Mouse (Mus musculus): ENCODE measurements at regions not wholly inside any gene's neighbourhood (a gene's known extent, or its start where the extent isn't known, plus 50 kb on each side); places are given as distances from the start of the nearest gene placed in this dataset.
A peak's percentile ranks its signal among the peaks of the same experiment; 100 is the strongest.

DNA sequence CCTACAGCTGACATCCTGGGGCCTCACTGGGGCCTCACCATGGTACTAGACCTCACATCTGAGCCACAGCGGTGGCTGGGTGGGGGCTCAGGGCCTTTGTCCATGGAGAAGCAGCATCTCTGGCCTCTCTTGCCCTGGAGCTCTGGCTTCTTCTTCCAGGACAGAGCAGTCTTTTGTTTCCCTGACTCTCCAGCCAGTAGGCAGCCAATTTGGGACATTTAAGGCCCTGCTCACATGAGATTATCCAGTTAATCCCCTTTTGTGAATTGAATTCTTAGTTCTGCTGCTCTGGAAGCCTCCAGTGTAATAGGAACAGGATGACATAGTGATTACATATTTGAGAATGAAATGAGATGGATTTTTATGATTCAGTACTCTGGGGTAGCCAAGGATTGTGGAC, 140.5 kb upstream of the Lyplal1 start:
- ATAC-seq (ENCODE audit: insufficient number of reproducible peaks, low FRiP score, low TSS enrichment, low read depth): no peak
- Histone ChIP-seq H3K4me1 (peaks cover 8% of the 10 kb centered on the region), H3K27me3 (no peaks in the 10 kb centered on the region), H3K9ac (no peak overlapping the region), H3K27ac (replicated peaks) (no peak overlapping the region), H3K4me3 (replicated peaks) (no peak overlapping the region), H3K9me3 (replicated peaks) (no peaks in the 10 kb centered on the region), H3K4me2 (replicated peaks) (no peak overlapping the region), H3K36me3 (no peaks in the 10 kb centered on the region)
- 41% methylated on average over 1 of the region's 1 CpGs for WGBS

DNA sequence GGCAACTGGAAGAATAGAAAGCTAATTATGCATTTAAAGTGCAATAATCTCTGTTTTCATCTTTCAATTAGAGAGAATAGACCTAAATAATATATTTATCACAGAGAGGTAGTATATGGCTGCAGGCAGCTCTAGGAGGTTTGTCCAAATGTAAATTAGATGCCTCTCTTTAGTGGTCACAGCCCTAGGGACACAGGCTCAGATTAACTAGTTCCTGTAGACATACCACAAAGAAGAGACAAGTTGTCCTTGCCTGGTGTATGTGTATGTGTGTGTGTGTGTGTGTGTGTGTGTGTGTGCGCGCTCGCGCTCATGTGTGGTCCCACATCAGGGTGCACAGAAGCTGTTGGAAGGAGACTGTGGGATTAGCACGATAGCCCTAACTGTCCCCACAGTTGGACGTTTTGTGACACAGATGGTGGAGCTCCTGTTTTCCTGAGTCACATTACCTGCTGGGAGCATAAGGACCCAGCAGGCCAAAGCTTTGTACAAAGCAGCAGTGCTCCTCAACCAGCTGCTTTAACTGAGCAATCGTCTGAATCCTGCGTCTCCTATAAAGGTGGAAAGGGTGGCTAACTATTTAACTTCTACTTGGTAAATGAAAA, 138.5 kb upstream of the Lyplal1 start:
- H3K27ac ChIP-seq (replicated peaks): no peak overlapping the region
- 63% methylated on average over 8 of the region's 8 CpGs for WGBS
- H3K36me3 ChIP-seq: no peaks in the 10 kb centered on the region
- no peaks in the 10 kb centered on the region for H3K9me3 ChIP-seq (replicated peaks)
- H3K4me2 ChIP-seq (replicated peaks): no peak overlapping the region
- no peaks in the 10 kb centered on the region for H3K27me3 ChIP-seq
- no peak overlapping the region for H3K4me3 ChIP-seq (replicated peaks)
- ATAC-seq (ENCODE audit: insufficient number of reproducible peaks, low FRiP score, low TSS enrichment, low read depth): no peak
- H3K4me1 ChIP-seq: peaks cover 11% of the 10 kb centered on the region
- no peak overlapping the region for H3K9ac ChIP-seq

DNA sequence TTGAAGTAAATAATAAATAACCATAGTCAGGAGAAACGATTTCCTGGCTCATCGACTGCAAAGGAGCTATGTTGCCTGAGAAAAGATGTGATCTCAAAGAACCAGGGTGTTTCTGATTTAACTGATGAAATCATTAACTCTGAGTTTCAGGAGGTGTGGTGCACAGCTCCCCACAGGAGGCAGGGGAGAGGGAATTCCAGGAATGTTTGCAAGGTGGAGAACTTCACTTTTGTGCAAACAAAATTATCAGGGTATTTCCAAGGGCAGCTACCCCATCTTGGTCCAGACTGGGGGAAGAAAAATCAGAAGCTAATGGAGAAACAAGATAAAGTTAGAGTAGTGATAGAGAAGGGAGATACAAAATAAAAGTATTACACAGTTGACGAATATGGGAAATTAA, 137.4 kb upstream of the Lyplal1 start:
- H3K4me1 ChIP-seq: peaks cover 16% of the 10 kb centered on the region
- no peak overlapping the region for H3K9ac ChIP-seq
- H3K4me2 ChIP-seq (replicated peaks): no peak overlapping the region
- no peak overlapping the region for H3K4me3 ChIP-seq (replicated peaks)
- H3K27me3 ChIP-seq: no peaks in the 10 kb centered on the region
- H3K27ac ChIP-seq (replicated peaks): no peak overlapping the region
- no peaks in the 10 kb centered on the region for H3K9me3 ChIP-seq (replicated peaks)
- ATAC-seq (ENCODE audit: insufficient number of reproducible peaks, low FRiP score, low TSS enrichment, low read depth): no peak
- 61% methylated on average over 3 of the region's 3 CpGs for WGBS
- no peaks in the 10 kb centered on the region for H3K36me3 ChIP-seq

DNA sequence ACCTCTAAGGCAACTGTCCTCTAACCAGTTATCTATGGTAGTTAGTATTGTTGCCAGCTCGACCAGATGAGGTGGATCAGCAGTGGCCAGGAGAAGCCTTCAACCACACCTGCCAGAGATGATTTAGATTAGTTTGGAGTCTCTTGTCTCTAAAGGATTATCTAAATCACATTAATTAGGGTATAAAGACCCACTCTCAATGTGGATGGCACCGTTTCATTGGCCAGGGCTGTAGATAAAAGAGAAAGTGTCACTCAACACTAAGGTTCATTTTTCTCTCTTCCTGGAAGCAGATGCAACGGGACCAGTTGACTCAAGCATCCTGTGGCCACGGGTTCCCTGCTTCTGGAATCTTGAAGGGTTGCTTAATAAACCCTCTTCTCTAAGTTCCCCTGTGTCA, 135.4 kb upstream of the Lyplal1 start:
- 72% methylated on average over 4 of the region's 4 CpGs for WGBS
- H3K36me3 ChIP-seq: no peaks in the 10 kb centered on the region
- no peak overlapping the region for H3K27ac ChIP-seq (replicated peaks)
- no peak overlapping the region for H3K9ac ChIP-seq
- H3K4me2 ChIP-seq (replicated peaks): no peak overlapping the region
- no peaks in the 10 kb centered on the region for H3K9me3 ChIP-seq (replicated peaks)
- ATAC-seq (ENCODE audit: insufficient number of reproducible peaks, low FRiP score, low TSS enrichment, low read depth): no peak
- H3K4me3 ChIP-seq (replicated peaks): no peak overlapping the region
- no peaks in the 10 kb centered on the region for H3K27me3 ChIP-seq
- peaks cover 16% of the 10 kb centered on the region for H3K4me1 ChIP-seq

DNA sequence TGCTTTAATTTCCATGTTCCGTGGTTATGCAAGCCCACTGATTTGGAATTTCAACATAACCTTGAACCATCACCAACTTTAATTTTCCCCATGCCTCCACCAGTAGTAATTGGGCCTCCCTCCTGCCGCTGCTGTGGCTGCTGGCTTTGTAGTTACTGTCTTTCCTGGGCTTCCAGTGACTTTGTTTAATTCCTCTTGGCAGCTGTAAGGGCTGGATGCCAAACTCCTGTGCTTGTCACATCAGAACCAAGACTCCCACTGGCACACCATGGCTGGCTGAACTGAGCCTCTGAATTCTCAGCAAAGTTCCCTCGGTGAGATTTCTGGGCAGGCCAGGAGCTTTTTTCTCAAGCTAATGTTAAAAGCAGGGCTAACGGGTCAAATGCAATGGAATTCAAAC, 133.2 kb upstream of the Lyplal1 start:
- no peaks in the 10 kb centered on the region for H3K9me3 ChIP-seq (replicated peaks)
- no peak overlapping the region for H3K4me3 ChIP-seq (replicated peaks)
- H3K4me2 ChIP-seq (replicated peaks): no peak overlapping the region
- ATAC-seq (ENCODE audit: insufficient number of reproducible peaks, low FRiP score, low TSS enrichment, low read depth): peak; percentile 39; the same call in 1 of the 2 replicates
- H3K27ac ChIP-seq (replicated peaks): 0 out of 2 replicates have a peak overlapping the region, but pooled peaks have one; percentile 39
- WGBS: 26% methylated on average over 4 of the region's 4 CpGs
- H3K9ac ChIP-seq: no peak overlapping the region
- no peaks in the 10 kb centered on the region for H3K36me3 ChIP-seq
- peaks cover 12% of the 10 kb centered on the region; the same call in 1 of the 2 replicates for H3K4me1 ChIP-seq
- H3K27me3 ChIP-seq: no peaks in the 10 kb centered on the region

DNA sequence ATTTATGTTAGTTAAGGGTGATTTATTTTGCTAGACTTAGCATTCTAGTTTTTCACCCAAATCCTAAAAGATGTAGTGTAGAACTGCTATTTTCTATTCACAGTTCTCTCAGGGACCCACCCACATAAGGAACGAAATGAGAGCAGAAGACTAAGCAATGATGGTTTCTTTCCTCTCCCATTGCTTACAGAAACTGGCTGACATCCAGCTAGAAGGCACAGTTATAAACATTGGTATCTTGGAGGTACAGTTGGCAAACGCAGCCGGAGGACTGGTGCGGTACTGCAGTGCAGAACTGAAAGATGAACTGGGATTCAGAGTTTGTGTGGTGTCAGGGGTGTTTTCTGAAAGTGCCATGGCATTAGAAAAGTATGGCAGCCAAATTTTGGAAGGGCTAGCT, 132.1 kb upstream of the Lyplal1 start:
- Histone ChIP-seq H3K4me3 (replicated peaks) (no peak overlapping the region), H3K4me2 (replicated peaks) (no peak overlapping the region), H3K4me1 (peaks cover 12% of the 10 kb centered on the region; the same call in 1 of the 2 replicates), H3K36me3 (no peaks in the 10 kb centered on the region), H3K9ac (no peak overlapping the region), H3K27ac (replicated peaks) (0 out of 2 replicates have a peak overlapping the region, but pooled peaks have one; percentile 12), H3K27me3 (no peaks in the 10 kb centered on the region), H3K9me3 (replicated peaks) (no peaks in the 10 kb centered on the region)
- WGBS: 76% methylated on average over 4 of the region's 4 CpGs
- ATAC-seq (ENCODE audit: insufficient number of reproducible peaks, low FRiP score, low TSS enrichment, low read depth): no peak

DNA sequence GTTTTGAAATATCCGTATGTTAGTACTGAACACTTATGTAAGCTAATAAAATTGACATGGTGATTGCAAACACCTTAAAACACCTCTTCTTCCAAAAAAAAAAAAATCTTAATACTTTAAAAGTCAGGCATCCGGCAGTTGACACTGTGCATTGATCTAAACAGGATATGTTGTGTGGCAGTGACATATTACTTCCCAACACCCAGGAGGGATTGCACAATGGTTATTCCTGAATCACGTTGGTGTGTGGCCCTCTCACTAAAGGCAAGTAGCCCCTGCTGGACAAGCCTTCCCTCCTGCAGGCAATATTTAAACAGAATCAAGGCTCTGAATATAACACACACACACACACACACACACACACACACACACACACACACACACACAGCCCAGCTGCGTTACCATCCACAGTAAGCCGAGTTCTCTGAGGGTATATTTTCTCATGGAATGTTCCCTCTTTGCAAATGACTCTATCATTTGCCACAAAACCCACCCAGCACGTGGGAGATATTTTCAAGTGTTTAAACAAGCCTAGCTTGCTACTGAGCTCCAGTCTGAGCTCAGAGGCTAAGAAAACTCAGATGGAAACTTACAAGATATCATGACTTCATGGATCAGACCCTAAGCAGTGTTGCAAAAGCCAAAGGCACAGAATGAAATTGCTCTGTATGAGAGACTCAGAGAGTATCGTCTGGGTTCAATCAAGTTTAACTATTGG, 128.8 kb upstream of the Lyplal1 start:
- no peak for ATAC-seq (ENCODE audit: insufficient number of reproducible peaks, low FRiP score, low TSS enrichment, low read depth)
- H3K9ac ChIP-seq: no peak overlapping the region
- no peak overlapping the region for H3K27ac ChIP-seq (replicated peaks)
- no peak overlapping the region for H3K4me2 ChIP-seq (replicated peaks)
- no peaks in the 10 kb centered on the region for H3K27me3 ChIP-seq
- no peaks in the 10 kb centered on the region for H3K36me3 ChIP-seq
- H3K4me1 ChIP-seq: peaks cover 7% of the 10 kb centered on the region; the same call in 1 of the 2 replicates
- WGBS: 49% methylated on average over 7 of the region's 7 CpGs
- no peak overlapping the region for H3K4me3 ChIP-seq (replicated peaks)
- H3K9me3 ChIP-seq (replicated peaks): no peaks in the 10 kb centered on the region

DNA sequence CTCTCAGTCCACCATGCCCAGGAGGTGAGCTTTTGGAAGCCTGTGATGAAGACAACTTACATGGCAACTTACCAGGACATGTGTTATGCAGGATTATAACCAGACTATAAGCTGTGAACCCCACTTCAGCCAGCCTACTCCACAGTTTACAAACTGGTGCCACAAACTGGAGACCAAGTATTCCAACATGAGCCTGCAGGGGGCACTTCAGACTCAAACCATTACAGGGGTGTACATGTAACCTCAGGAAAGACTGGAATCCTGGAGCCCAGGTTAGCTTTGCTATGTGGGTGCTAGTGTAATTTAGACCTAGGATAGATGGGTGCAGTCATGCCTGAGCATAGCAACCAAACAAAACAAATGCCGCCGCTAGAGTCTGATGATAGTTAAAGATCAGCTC, 124.0 kb upstream of the Lyplal1 start:
- WGBS: 91% methylated on average over 2 of the region's 2 CpGs
- Histone ChIP-seq H3K36me3 (no peaks in the 10 kb centered on the region), H3K4me3 (replicated peaks) (no peak overlapping the region), H3K4me1 (peaks cover 13% of the 10 kb centered on the region), H3K4me2 (replicated peaks) (no peak overlapping the region), H3K27ac (replicated peaks) (no peak overlapping the region), H3K9ac (no peak overlapping the region), H3K9me3 (replicated peaks) (no peaks in the 10 kb centered on the region), H3K27me3 (no peaks in the 10 kb centered on the region)
- ATAC-seq (ENCODE audit: insufficient number of reproducible peaks, low FRiP score, low TSS enrichment, low read depth): no peak

DNA sequence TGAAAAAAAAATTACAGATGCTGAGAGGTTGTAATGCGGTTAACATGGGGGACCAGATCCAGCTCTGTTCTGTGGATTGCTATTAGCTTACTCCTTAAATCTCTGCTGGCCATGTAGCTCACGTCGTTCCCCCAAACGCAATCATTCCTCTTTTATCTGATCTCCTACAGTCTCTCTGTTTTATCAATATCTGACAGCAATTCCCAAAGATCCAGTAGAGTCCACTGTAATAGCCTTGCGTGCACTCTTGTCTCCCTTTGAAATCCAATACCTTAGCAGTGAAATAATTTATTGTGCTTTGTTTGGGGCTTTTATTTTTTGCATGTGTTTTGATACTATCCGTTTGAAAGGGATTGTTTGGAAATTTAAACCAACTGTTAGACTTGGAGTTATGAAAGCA, 120.4 kb upstream of the Lyplal1 start:
- H3K4me3 ChIP-seq (replicated peaks): no peak overlapping the region
- peak overlapping the region; percentile 53 for H3K27ac ChIP-seq (replicated peaks)
- no peaks in the 10 kb centered on the region for H3K36me3 ChIP-seq
- no peaks in the 10 kb centered on the region for H3K9me3 ChIP-seq (replicated peaks)
- peak; percentile 29; the same call in 1 of the 2 replicates for ATAC-seq (ENCODE audit: insufficient number of reproducible peaks, low FRiP score, low TSS enrichment, low read depth)
- peaks cover 13% of the 10 kb centered on the region for H3K4me1 ChIP-seq
- H3K4me2 ChIP-seq (replicated peaks): no peak overlapping the region
- WGBS: 29% methylated on average over 6 of the region's 6 CpGs
- H3K9ac ChIP-seq: no peak overlapping the region
- no peaks in the 10 kb centered on the region for H3K27me3 ChIP-seq

DNA sequence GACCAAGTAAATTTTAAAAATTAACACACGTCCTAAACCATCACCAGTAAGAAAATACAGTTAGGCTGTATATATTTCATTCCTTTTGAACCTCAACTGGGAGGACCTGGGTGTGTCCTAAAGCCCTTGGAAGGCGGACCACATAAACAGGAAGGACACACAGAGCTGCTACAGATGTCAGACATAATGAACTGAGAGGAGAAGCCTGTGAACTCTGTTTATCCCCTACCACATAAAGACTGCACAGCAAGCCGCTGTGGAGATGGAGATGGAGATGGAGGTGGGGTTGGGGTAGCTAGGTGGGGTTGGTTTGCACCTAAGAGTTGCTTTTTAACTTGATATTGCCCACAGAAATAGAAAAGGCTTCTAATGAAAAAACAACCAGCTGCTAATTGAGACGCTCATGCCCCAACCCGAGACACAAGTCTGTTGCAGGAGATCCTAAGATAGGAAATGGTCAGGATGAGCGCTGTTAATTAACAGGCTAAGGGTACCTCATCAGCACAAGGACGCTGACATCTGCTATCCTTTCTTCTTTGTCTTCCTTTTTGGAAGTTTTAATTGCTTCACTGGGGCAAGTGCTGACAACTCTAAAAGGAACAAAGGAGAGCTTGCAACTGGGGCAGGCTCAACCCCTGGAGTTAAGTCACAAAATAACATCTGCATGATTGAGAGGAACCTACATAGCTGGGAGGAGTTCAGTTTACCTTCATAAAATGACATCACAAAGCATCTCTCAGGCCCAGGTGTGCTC, 119.3 kb upstream of the Lyplal1 start:
- H3K4me2 ChIP-seq (replicated peaks): no peak overlapping the region
- WGBS: 62% methylated on average over 7 of the region's 7 CpGs
- H3K27ac ChIP-seq (replicated peaks): peak overlapping the region; percentile 51
- H3K9me3 ChIP-seq (replicated peaks): no peaks in the 10 kb centered on the region
- no peaks in the 10 kb centered on the region for H3K27me3 ChIP-seq
- no peak overlapping the region for H3K4me3 ChIP-seq (replicated peaks)
- peaks cover 13% of the 10 kb centered on the region for H3K4me1 ChIP-seq
- no peak for ATAC-seq (ENCODE audit: insufficient number of reproducible peaks, low FRiP score, low TSS enrichment, low read depth)
- no peak overlapping the region for H3K9ac ChIP-seq
- H3K36me3 ChIP-seq: no peaks in the 10 kb centered on the region

DNA sequence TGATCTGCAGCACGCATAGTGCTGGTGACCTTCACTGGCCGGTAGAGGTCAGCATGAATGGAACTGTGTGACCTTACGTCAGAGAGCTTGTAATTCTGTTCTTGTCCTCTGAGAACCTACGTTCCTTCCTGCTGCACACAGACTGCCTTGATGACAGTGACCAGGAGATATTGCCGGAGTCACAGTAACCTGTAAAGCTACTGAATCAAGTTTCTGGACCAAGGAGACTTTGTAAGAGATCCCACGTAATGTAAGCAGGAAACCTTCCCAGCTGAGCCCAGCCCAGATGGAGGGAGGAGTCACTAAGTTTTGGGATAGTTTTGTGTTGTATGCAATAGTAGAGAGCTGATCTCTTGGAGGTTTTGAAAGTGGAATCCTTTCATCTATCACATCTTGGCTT, 117.4 kb upstream of the Lyplal1 start:
- no peak for ATAC-seq (ENCODE audit: insufficient number of reproducible peaks, low FRiP score, low TSS enrichment, low read depth)
- no peaks in the 10 kb centered on the region for H3K36me3 ChIP-seq
- H3K9me3 ChIP-seq (replicated peaks): no peaks in the 10 kb centered on the region
- no peak overlapping the region for H3K9ac ChIP-seq
- no peak overlapping the region for H3K4me3 ChIP-seq (replicated peaks)
- no peaks in the 10 kb centered on the region for H3K27me3 ChIP-seq
- H3K4me1 ChIP-seq: peaks cover 20% of the 10 kb centered on the region
- no peak overlapping the region for H3K4me2 ChIP-seq (replicated peaks)
- no peak overlapping the region for H3K27ac ChIP-seq (replicated peaks)
- 75% methylated on average over 6 of the region's 6 CpGs for WGBS
